Mouse (Mus musculus) stomach, embryonic 16.5 days (tissue): ENCODE data around the gene Ifnab. TPM values are rescaled to one million over a fixed set of nuclear protein-coding genes. Genes with fewer than 3 reads are reported as not detected.

Source experiments
- ATAC-seq: fragments of 200-750 bp; cut with Nextera tagmentation; 2 replicates; pipeline ENCODE4 v1.8.0; 2017; ENCODE audit warnings: moderate number of reproducible peaks, moderate TSS enrichment; ENCODE audit not compliant: insufficient read depth, low FRiP score
- H3K27ac ChIP-seq: fragments of 300-500 bp; sonication (generic); 2 replicates; pipeline ENCODE4 v1.5.1; 2014; ENCODE audit warnings: low read length
- H3K27me3 ChIP-seq: fragments of 300-500 bp; sonication (generic); 2 replicates; pipeline ENCODE4 v1.6.1; 2014; ENCODE audit warnings: low read length, control low read depth, mixed read lengths; ENCODE audit not compliant: control insufficient read depth, insufficient read depth
- H3K36me3 ChIP-seq: fragments of 300-500 bp; sonication (generic); 2 replicates; pipeline ENCODE4 v1.6.1; 2014; ENCODE audit warnings: low read length; ENCODE audit not compliant: control insufficient read depth, insufficient read depth
- H3K4me1 ChIP-seq: fragments of 300-500 bp; sonication (generic); 2 replicates; pipeline ENCODE4 v1.6.1; 2014; ENCODE audit warnings: low read length, control low read depth, mixed read lengths; ENCODE audit not compliant: control insufficient read depth, insufficient read depth
- H3K4me2 ChIP-seq: fragments of 300-500 bp; sonication (generic); 2 replicates; pipeline ENCODE4 v1.6.1; 2014; ENCODE audit warnings: low read depth, low read length, mixed read lengths
- H3K4me3 ChIP-seq: fragments of 300-500 bp; sonication (generic); replicated peaks from 2 replicates; pipeline ENCODE4 v1.5.1; 2014; ENCODE audit warnings: mild to moderate bottlenecking, low read length
- H3K9ac ChIP-seq: fragments of 300-500 bp; sonication (generic); 2 replicates; pipeline ENCODE4 v1.6.1; 2014; ENCODE audit warnings: low read length
- H3K9me3 ChIP-seq: fragments of 300-500 bp; sonication (generic); replicated peaks from 2 replicates; pipeline ENCODE4 v1.6.1; 2016; ENCODE audit warnings: low read length, control low read depth; ENCODE audit not compliant: control insufficient read depth
- WGBS: fragments of 180-500 bp; shearing (Covaris S2); extraction: QIAGEN DNeasy Blood & Tissue Kit; methylation state at CpG from one replicate; pipeline ENCODE4 v1.1.7; 2014; 5-methylcytosine and 5-hydroxymethylcytosine counted together
- polyA plus RNA-seq: library from polyadenylated mRNA; unstranded; fragments of >200 nt; fragmentation: Nextera tagmentation; extraction: Ambion mirVana; gene quantifications from 2 replicates; pipeline ENCODE4 v1.2.1, GENCODE M21; 2015

The Ifnab gene
- polyA plus RNA-seq, 1 experiment from 2014 or later: not detected

DNA sequence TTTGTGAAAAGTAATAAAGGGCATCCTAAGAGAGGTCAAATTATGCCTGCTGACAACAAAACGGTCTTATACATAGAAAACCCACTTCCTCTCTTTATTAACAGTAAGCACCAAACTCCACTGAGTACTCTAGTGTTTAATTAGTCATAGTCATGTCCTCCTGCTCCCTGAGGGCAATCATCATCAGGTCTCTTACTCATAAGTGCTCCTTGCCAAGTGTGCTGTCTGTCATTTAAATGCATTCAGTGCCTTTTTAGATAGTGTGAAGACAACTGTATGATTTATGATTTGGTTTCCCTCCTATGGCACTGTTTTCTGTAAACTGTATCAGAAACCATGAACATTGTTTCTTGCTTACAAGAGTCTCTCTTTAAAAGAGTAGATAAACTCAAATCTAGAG, 23.1 kb upstream of the Ifnab start:
- H3K4me1 ChIP-seq: peaks cover 6% of the 10 kb centered on the region
- no peak overlapping the region for H3K9ac ChIP-seq
- no peak overlapping the region for H3K27ac ChIP-seq
- H3K9me3 ChIP-seq: no peaks in the 10 kb centered on the region
- no peak overlapping the region for H3K4me3 ChIP-seq
- no peak overlapping the region for H3K4me2 ChIP-seq
- H3K27me3 ChIP-seq: no peaks in the 10 kb centered on the region
- 79% methylated on average over 1 of the region's 1 CpGs for WGBS
- peaks cover 10% of the 10 kb centered on the region for H3K36me3 ChIP-seq
- ATAC-seq: no peak

DNA sequence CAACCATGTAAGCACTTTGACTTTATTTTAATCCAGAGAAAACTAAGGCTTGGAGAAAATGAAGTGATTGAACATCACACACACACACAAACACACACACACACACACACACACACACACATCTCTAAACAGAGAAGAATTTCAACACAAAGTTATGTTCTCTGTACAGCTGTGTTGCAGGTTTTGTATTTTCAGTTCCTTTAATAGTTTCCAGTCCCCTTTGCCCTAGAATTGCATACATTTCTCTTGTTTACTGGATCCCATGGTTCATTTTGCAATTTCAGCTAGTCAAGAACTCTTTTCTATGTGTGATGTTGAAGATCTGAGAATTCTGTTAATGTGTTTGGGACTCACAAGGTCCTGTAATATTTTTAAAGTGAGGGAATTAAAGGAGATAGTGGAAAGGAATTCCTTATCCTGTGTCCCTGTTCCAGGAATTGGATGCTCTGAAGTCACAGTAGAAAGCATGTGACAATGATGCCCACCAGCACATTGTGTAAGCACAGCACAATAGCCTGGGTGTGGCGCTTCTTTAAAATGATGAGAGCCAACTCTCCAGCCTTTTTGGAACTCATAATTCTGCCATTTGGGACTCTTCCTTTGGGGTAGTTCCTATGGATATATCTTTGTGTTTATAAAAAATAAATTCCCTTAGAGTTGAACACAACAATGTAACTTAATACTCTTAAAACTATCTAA, 16.1 kb upstream of the Ifnab start:
- no peak overlapping the region for H3K27ac ChIP-seq
- no peak overlapping the region for H3K4me2 ChIP-seq
- ATAC-seq: no peak
- no peaks in the 10 kb centered on the region for H3K9me3 ChIP-seq
- H3K9ac ChIP-seq: no peak overlapping the region
- H3K4me3 ChIP-seq: no peak overlapping the region
- H3K27me3 ChIP-seq: no peaks in the 10 kb centered on the region
- no peaks in the 10 kb centered on the region for H3K4me1 ChIP-seq
- WGBS: 93% methylated on average over 1 of the region's 1 CpGs
- H3K36me3 ChIP-seq: no peaks in the 10 kb centered on the region

DNA sequence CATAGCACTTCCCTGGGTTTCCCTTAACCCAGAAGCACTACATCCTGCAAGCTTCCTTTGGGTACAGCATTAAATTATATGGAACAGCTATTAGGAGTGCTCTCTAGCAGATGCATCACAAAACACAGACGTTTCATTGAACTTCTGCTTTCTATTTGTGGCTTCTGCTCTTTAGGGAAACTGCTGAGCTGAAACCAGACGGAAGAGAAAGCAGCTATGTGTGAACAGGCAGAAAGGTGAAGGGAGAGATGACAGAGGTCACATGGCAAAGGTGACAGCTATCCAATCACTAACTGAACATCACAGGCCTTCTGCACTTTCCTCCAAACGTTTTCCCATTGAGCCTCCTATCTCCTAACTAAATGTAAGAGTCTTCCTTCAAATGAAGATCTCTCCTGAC, 14.8 kb upstream of the Ifnab start:
- Histone ChIP-seq H3K4me1 (no peaks in the 10 kb centered on the region), H3K27me3 (no peaks in the 10 kb centered on the region), H3K4me3 (no peak overlapping the region), H3K36me3 (no peaks in the 10 kb centered on the region), H3K9ac (no peak overlapping the region), H3K9me3 (no peaks in the 10 kb centered on the region), H3K27ac (no peak overlapping the region), H3K4me2 (no peak overlapping the region)
- WGBS: 42% methylated on average over 3 of the region's 3 CpGs
- no peak for ATAC-seq

- Histone ChIP-seq H3K4me2 (no peak overlapping the region), H3K27ac (no peak overlapping the region), H3K4me1 (no peaks in the 10 kb centered on the region), H3K9me3 (no peaks in the 10 kb centered on the region), H3K27me3 (no peaks in the 10 kb centered on the region), H3K9ac (no peak overlapping the region), H3K4me3 (no peak overlapping the region), H3K36me3 (no peaks in the 10 kb centered on the region)
- no peak for ATAC-seq
- 90% methylated on average over 1 of the region's 1 CpGs for WGBS
Measured at GRCm38 (mm10) chr4:88699301-88699700, 8.1 kb upstream of the Ifnab start.

DNA sequence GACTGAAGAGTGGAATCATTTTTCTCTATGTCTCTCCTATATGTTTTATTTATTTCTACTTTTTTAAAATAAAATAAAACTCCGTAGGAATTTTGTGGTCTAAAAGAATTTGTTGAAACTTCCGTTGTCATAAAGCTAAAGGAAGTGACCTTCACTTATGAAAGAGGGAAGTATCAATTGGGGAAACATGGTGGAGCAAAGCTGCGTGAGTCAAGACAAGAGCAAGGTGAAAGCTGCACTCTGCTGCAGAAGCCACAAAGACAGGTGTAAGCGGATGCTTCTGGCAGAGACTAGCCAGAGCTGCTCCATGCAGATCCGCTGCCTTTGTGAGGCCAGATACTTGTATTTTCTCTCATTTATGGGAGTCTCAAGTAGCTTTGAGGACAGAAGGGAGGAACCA, 7.6 kb upstream of the Ifnab start:
- H3K9ac ChIP-seq: no peak overlapping the region
- WGBS: 74% methylated on average over 5 of the region's 5 CpGs
- ATAC-seq: no peak
- H3K36me3 ChIP-seq: no peaks in the 10 kb centered on the region
- no peak overlapping the region for H3K4me2 ChIP-seq
- H3K27ac ChIP-seq: no peak overlapping the region
- no peaks in the 10 kb centered on the region for H3K4me1 ChIP-seq
- H3K4me3 ChIP-seq: no peak overlapping the region
- H3K9me3 ChIP-seq: no peaks in the 10 kb centered on the region
- H3K27me3 ChIP-seq: no peaks in the 10 kb centered on the region

GRCm38 (mm10) chr4:88697753-88698152, 6.6 kb upstream of the Ifnab start:
- H3K27me3 ChIP-seq: no peaks in the 10 kb centered on the region
- no peaks in the 10 kb centered on the region for H3K36me3 ChIP-seq
- no peak overlapping the region for H3K4me3 ChIP-seq
- no peaks in the 10 kb centered on the region for H3K9me3 ChIP-seq
- H3K4me2 ChIP-seq: no peak overlapping the region
- H3K27ac ChIP-seq: no peak overlapping the region
- ATAC-seq: no peak
- H3K9ac ChIP-seq: no peak overlapping the region
- H3K4me1 ChIP-seq: no peaks in the 10 kb centered on the region
- 72% methylated on average over 4 of the region's 4 CpGs for WGBS

DNA sequence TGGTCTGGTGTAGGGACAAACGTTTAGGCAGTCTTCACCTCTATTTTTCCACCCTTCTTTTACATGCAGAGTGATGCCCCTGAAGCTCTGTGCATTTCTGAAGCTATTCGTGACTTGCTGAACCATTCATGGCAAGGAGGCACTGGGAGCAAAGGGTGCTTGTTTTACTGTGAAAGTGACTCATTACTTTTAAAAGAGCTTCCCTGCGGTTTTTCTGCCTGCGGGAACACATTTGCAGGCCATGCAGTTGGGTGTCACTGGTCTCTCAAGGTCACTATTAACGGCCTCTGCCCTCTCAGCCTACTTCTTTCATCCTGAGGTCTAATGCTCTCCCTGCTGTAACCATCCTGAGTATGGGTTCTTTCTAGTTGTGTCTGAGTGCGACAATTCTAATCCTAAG, 5.9 kb upstream of the Ifnab start:
- Histone ChIP-seq H3K4me1 (no peaks in the 10 kb centered on the region), H3K4me3 (no peak overlapping the region), H3K27ac (no peak overlapping the region), H3K27me3 (no peaks in the 10 kb centered on the region), H3K9ac (no peak overlapping the region), H3K4me2 (no peak overlapping the region), H3K36me3 (no peaks in the 10 kb centered on the region), H3K9me3 (no peaks in the 10 kb centered on the region)
- ATAC-seq: no peak
- 62% methylated on average over 6 of the region's 6 CpGs for WGBS

DNA sequence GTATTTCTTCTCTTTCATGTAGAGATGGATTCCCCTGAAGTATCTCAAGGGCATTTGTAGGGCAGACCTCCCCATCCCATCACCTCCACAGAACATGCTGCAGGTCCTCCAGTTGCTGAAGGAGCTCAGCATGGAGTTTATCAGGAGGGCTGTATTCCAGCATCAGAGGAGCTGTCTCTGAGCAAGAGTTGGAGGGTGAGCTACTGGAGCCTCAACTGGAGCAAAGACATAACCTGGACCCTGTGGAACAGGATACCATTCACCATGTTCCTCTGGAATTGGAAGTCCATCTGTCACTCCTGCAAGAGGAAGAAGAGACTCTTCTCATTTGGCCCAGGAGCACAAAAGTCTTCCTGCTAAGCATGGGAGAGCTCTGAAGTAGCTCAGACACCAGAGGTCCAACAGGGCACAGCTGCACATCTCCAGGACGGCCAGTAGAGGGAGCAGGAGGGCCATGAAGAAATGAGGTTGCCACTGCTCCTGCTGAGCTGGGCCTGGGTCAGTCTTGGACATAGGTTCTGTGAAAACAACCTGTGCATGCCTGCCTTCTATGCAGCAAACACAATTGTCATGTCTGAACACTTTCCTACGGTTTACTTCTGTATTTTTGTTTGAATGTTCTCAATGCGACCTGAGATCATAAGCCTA, 5.2 kb upstream of the Ifnab start:
- Histone ChIP-seq H3K9ac (no peak overlapping the region), H3K4me3 (no peak overlapping the region), H3K4me1 (no peaks in the 10 kb centered on the region), H3K27me3 (no peaks in the 10 kb centered on the region), H3K9me3 (no peaks in the 10 kb centered on the region), H3K36me3 (no peaks in the 10 kb centered on the region), H3K27ac (no peak overlapping the region), H3K4me2 (no peak overlapping the region)
- WGBS: 17% methylated on average over 3 of the region's 3 CpGs
- peak; percentile 80 for ATAC-seq

GRCm38 (mm10) chr4:88693392-88693791, 2.2 kb upstream of the Ifnab start:
- Histone ChIP-seq H3K9me3 (no peaks in the 10 kb centered on the region), H3K9ac (no peak overlapping the region), H3K27me3 (no peaks in the 10 kb centered on the region), H3K4me2 (no peak overlapping the region), H3K4me1 (no peaks in the 10 kb centered on the region), H3K36me3 (no peaks in the 10 kb centered on the region), H3K4me3 (no peak overlapping the region), H3K27ac (no peak overlapping the region)
- no peak for ATAC-seq
- WGBS: 87% methylated on average over 2 of the region's 2 CpGs
